Mouse (Mus musculus): ENCODE data around the gene Serpinh1. TPM values are rescaled to one million over a fixed set of nuclear protein-coding genes. Genes with fewer than 3 reads are reported as not detected.

Serpinh1 gene
- polyA plus RNA-seq, 1 experiment from 2014 or later: 235 TPM

DNA sequence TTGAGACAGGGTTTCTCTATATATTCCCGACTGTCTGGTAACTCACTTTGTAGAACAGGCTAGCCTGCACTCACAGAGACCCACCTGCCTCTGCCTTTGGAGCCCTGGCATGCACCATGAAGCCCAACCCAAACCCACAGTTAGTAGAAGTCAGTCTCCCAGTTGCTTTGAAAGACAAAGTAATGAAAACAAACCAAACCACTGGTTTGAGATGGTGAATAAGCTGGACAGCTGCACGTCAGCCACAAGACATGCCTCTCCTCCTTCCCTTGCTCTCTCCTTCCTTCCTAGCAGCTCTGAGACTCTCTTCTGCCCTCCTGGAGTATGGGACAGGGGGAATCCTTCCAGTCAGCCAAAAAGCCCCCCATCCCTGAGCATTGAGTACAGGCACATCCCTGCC lies 9.1 kb upstream of the Serpinh1 start:
- H3K9ac ChIP-seq: no peak overlapping the region
- no peak overlapping the region for H3K4me3 ChIP-seq
- H3K9me3 ChIP-seq: no peaks in the 10 kb centered on the region
- no peak overlapping the region for H3K4me2 ChIP-seq
- peaks cover 29% of the 10 kb centered on the region for H3K4me1 ChIP-seq
- no peaks in the 10 kb centered on the region for H3K36me3 ChIP-seq (replicated peaks)
- H3K27me3 ChIP-seq (replicated peaks): no peaks in the 10 kb centered on the region
- no peak for ATAC-seq (replicated peaks)
- H3K27ac ChIP-seq: no peak overlapping the region
- WGBS: 93% methylated on average over 2 of the region's 2 CpGs

- peak overlapping the region; percentile 90 for H3K27ac ChIP-seq
- WGBS: 21% methylated on average over 8 of the region's 8 CpGs
- H3K27me3 ChIP-seq (replicated peaks): no peaks in the 10 kb centered on the region
- ATAC-seq (replicated peaks): no peak
- peaks cover 42% of the 10 kb centered on the region for H3K4me1 ChIP-seq
- H3K36me3 ChIP-seq (replicated peaks): no peaks in the 10 kb centered on the region
- no peaks in the 10 kb centered on the region for H3K9me3 ChIP-seq
- no peak overlapping the region for H3K9ac ChIP-seq
- no peak overlapping the region for H3K4me3 ChIP-seq
- H3K4me2 ChIP-seq: peak overlapping the region; percentile 12; the same call in 1 of the 2 replicates
Observed at GRCm38 (mm10) chr7:99360803-99361414, 7.9 kb upstream of the Serpinh1 start.

GRCm38 (mm10) chr7:99360021-99360802 lies 7.2 kb upstream of the Serpinh1 start:
- Histone ChIP-seq H3K4me1 (peaks cover 49% of the 10 kb centered on the region), H3K4me2 (peak overlapping the region; percentile 12; the same call in 1 of the 2 replicates), H3K4me3 (no peak overlapping the region), H3K27me3 (replicated peaks) (no peaks in the 10 kb centered on the region), H3K27ac (peak overlapping the region; percentile 90), H3K9ac (peak overlapping the region; percentile 15; the same call in 1 of the 2 replicates), H3K9me3 (no peaks in the 10 kb centered on the region), H3K36me3 (replicated peaks) (no peaks in the 10 kb centered on the region)
- 4% methylated on average over 10 of the region's 10 CpGs for WGBS
- peak; percentile 98 for ATAC-seq (replicated peaks)

GRCm38 (mm10) chr7:99358371-99358770 lies 5.3 kb upstream of the Serpinh1 start:
- peaks cover 48% of the 10 kb centered on the region for H3K4me1 ChIP-seq
- WGBS: 89% methylated on average over 8 of the region's 8 CpGs

DNA sequence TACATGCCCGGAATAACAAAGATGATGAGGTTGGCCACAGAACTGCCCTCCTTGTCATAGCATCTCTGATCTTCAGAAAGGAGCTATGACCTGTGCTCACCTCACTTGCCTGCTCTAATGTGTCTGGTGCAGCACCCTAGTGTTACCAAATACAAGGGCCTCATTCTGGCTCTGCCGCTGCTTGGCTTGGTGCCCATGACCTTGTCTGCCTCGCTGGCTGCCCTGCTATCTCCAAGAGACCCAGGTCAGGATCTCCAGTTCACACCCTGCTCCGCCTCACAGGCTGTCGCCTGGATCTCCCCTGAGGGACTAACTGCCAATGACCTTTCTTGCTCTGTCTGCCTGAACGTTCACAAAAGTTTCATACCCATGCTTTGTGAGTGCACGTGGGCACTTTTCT lies 4.2 kb upstream of the Serpinh1 start:
- Histone ChIP-seq H3K27me3 (replicated peaks) (no peaks in the 10 kb centered on the region), H3K9ac (no peak overlapping the region; the same call in 1 of the 2 replicates), H3K27ac (peak overlapping the region; percentile 75; the same call in 1 of the 2 replicates), H3K4me3 (no peak overlapping the region), H3K36me3 (replicated peaks) (no peaks in the 10 kb centered on the region), H3K9me3 (no peaks in the 10 kb centered on the region), H3K4me2 (no peak overlapping the region), H3K4me1 (peaks cover 60% of the 10 kb centered on the region)
- no peak for ATAC-seq (replicated peaks)
- WGBS: 63% methylated on average over 7 of the region's 7 CpGs

More at GRCm38 (mm10) chr7:99358371-99358770, 5.3 kb upstream of the Serpinh1 start:
- Histone ChIP-seq H3K9ac (no peak overlapping the region), H3K4me2 (no peak overlapping the region), H3K27me3 (replicated peaks) (no peaks in the 10 kb centered on the region), H3K4me3 (no peak overlapping the region), H3K9me3 (no peaks in the 10 kb centered on the region), H3K27ac (no peak overlapping the region), H3K36me3 (replicated peaks) (no peaks in the 10 kb centered on the region)
- no peak for ATAC-seq (replicated peaks)

DNA sequence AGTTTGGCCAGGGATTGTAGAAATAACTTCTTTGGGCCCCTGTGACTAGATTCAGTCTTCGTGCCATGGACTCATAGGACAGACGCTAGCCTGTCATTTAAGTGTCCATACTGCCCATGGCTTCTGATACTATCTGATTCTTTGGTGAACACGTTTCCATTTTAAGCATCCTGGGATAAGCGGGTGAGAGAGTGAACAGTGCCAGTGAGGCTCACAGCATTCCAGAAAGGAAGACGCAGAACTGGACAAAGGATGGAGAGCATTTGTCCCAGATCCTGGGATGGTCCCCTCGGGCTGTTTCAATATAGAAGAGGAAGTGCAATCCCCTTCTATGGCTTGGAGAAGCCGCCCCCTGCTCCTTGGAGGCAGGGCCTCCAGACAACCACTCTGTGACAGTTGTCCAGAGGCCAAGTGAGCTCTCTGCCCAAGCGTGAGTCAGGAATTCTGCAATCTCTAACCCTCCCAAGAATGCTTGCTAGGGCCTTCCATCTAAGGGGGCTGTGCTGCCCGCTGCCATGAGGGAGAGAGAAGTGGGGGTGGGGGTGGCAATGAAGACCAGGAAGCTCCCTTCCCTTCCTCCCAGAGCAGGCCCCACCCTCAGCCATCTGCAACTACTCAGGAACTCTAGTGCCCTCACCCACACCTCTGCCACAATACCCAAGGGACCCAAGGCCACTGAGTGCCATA lies 3.3 kb upstream of the Serpinh1 start:
- WGBS: 33% methylated on average over 9 of the region's 9 CpGs
- H3K4me2 ChIP-seq: no peak overlapping the region

DNA sequence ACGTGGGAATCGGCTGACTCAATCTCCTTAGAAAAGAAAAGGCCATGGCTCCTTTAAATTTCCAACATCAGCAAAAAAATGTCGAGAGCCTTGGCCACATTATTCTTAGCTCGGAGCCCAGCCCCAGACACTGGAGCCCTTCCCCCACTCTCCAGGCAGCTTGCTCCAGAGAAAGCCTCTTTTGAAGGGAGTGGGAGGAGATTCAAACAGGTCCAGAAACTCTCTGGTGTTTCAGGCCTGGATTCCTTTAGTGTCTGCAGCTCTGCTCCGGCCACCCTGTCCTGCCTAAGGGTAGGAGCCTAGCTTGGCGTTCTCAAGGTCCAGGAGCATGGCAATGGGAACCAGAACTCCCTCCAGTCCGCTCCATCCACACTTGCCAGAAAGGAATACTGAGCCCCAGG lies 2.7 kb upstream of the Serpinh1 start:
- H3K27me3 ChIP-seq (replicated peaks): no peaks in the 10 kb centered on the region
- peaks cover 69% of the 10 kb centered on the region for H3K4me1 ChIP-seq
- H3K4me2 ChIP-seq: peak overlapping the region; percentile 28
- H3K27ac ChIP-seq: peak overlapping the region; percentile 75
- H3K9me3 ChIP-seq: no peaks in the 10 kb centered on the region
- H3K36me3 ChIP-seq (replicated peaks): no peaks in the 10 kb centered on the region
- H3K9ac ChIP-seq: peak overlapping the region; percentile 16
- no peak; the same call in 1 of the 2 replicates for ATAC-seq (replicated peaks)
- 6% methylated on average over 7 of the region's 7 CpGs for WGBS
- no peak overlapping the region for H3K4me3 ChIP-seq

More for the DNA sequence above, 3.3 kb upstream of the Serpinh1 start:
- Histone ChIP-seq H3K4me1 (peaks cover 68% of the 10 kb centered on the region), H3K4me3 (no peak overlapping the region), H3K9me3 (no peaks in the 10 kb centered on the region), H3K27ac (peak overlapping the region; percentile 75), H3K9ac (no peak overlapping the region; the same call in 1 of the 2 replicates), H3K36me3 (replicated peaks) (no peaks in the 10 kb centered on the region), H3K27me3 (replicated peaks) (no peaks in the 10 kb centered on the region)
- ATAC-seq (replicated peaks): no peak

DNA sequence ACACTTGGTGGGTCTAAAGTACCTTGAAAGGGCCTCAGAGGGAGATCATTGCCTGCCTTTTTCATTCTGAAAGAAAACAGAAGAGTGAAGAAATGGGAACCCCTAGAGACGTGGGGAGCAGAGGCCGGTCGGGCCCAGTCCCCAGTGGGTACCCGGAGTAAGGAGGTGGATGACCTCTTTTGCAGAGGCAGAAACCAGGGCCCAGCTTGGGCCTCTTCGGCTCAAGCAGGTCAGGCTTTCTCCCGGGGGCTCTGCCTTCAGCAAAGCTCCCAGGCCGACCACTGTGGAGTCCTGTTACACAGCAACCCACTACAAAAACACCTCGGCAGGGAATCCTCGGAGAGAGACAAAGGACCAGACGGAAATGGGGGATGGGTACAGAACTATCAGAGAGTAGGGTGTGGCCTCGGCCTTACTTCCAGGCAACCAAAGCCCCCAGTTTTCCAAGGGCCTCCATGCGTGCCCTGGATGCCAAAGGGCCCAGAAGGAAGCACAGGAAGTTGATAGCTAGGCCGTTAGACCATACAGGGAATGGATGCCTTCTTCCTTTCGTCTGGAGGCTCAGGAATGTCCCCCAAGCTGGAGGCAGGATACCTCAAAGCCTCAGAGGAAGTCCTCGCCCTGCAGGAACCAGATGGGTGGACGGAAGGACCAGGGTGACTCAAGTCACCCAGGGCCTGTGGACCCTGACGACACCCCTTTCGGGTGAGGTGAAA lies 1.1 kb downstream of the Serpinh1 start:
- H3K4me2 ChIP-seq: peak overlapping the region; percentile 49
- peak; percentile 7; the same call in 1 of the 2 replicates for ATAC-seq (replicated peaks)
- peak overlapping the region; percentile 15 for H3K9ac ChIP-seq
- peak overlapping the region; percentile 32 for H3K4me3 ChIP-seq
- H3K27ac ChIP-seq: peak overlapping the region; percentile 72
- H3K36me3 ChIP-seq (replicated peaks): no peaks in the 10 kb centered on the region
- 9% methylated on average over 18 of the region's 18 CpGs for WGBS
- H3K9me3 ChIP-seq: no peaks in the 10 kb centered on the region
- no peaks in the 10 kb centered on the region for H3K27me3 ChIP-seq (replicated peaks)
- H3K4me1 ChIP-seq: peaks cover 57% of the 10 kb centered on the region

DNA sequence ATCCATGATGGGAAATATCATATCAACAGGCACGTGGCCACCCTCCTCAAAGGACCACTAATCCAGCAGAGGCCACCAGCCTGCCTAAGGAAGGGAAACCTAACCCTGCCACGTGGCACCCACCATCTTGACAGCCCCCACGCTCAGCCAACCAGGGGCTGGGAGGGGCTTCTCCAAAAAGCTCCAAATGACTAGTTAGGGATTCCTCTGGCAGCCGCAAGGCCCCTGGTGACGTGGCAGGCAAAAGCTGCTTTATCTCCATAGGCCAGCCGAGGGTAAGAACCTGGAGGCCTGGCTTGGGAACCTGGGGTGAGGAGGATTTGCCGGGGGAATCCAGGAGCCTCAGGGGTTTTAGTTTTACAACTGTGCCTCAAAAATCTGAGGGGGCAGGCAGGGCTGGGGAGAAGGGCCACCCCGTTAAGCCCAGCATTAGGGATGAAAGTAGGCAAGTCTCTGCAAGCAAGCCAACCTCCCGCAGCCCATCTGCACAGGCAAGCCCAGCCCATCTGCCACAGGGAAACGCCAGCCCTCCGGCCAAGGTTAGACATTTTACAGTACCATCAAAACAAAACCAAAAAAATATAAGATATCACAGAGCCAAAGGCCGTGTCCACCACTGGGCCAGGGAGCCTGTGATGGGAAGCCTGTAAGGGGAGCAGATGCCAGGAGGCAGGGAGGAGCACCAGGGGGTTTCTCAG lies 1.8 kb downstream of the Serpinh1 start:
- peak overlapping the region; percentile 49 for H3K4me2 ChIP-seq
- peak overlapping the region; percentile 32 for H3K4me3 ChIP-seq
- peaks cover 50% of the 10 kb centered on the region for H3K4me1 ChIP-seq
- no peaks in the 10 kb centered on the region for H3K36me3 ChIP-seq (replicated peaks)
- peak overlapping the region; percentile 15 for H3K9ac ChIP-seq
- WGBS: 9% methylated on average over 12 of the region's 12 CpGs
- H3K27ac ChIP-seq: peak overlapping the region; percentile 72
- no peak for ATAC-seq (replicated peaks)
- no peaks in the 10 kb centered on the region for H3K9me3 ChIP-seq
- no peaks in the 10 kb centered on the region for H3K27me3 ChIP-seq (replicated peaks)

DNA sequence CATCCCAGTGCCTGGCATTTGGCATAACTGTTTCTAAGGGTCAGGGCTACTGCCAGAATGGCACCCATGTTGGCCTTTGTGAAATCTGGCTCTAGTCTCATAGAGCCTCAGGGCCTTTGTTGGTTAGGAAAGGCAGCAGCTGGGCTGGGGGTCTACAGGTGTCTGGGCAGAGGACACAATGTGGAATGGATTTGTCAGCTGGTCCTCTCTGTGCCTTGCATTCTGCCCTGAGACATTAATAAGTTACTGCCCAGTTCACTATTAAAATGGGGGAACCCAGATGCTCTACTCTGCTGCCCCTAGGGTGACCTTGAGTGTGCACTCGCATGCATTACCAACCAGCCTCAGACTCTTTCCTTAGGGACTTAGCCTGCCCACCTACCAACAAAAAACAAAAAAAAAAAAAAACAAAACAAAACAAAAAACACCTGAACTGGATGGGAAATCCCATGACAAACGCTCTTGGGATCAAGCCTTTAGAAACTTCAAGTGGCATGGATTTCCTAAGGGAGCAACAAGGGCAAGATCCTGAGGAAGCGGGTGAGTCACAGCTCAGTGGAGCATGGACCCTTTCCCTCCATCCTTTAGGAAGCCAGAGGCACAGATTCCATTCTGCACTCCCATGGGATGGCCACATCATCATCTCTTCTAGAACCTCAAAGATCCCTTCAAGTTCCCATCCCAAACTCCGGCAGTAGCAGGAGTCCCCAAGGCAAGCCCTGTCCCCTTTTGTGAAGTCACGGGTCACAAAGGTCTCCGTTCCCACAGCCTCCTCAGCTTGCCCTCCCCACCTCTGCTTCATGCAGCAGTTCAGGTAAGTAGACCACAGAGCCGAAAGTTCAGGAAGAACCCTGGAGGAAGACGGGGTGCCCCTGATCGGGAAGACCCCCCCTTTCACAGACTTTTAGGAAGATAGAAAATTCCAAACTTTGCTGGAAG lies 3.0 kb downstream of the Serpinh1 start:
- Histone ChIP-seq H3K9me3 (no peaks in the 10 kb centered on the region), H3K4me3 (no peak overlapping the region), H3K9ac (no peak overlapping the region), H3K4me1 (peaks cover 38% of the 10 kb centered on the region), H3K27me3 (replicated peaks) (no peaks in the 10 kb centered on the region), H3K27ac (no peak overlapping the region), H3K36me3 (replicated peaks) (no peaks in the 10 kb centered on the region), H3K4me2 (peak overlapping the region; percentile 49)
- 68% methylated on average over 9 of the region's 9 CpGs for WGBS
- ATAC-seq (replicated peaks): no peak
